Mouse (Mus musculus) stomach, postnatal 0 days (tissue): ENCODE measurements around the gene AC129217.1. TPM values are rescaled to one million over a fixed set of nuclear protein-coding genes. Genes with fewer than 3 reads are reported as not detected.
A peak's percentile ranks its signal among the peaks of the same experiment; 100 is the strongest.

Experiments
- ATAC-seq: fragments of 200-750 bp; cut with Nextera tagmentation; 2 replicates; pipeline ENCODE4 v1.8.0; 2017; ENCODE audit not compliant: low FRiP score, low TSS enrichment
- DNase-seq: peaks from one replicate; pipeline ENCODE4 v3.0.0-alpha.2; 2016; ENCODE audit warnings: low spot score
- H3K27ac ChIP-seq: fragments of 300-500 bp; sonication (generic); replicated peaks from 2 replicates; pipeline ENCODE4 v1.5.1; 2014; ENCODE audit warnings: mild to moderate bottlenecking, control low read depth
- H3K27me3 ChIP-seq: fragments of 300-500 bp; sonication (generic); 2 replicates; pipeline ENCODE4 v1.6.1; 2014; ENCODE audit warnings: low read length; ENCODE audit not compliant: control insufficient read depth, insufficient read depth
- H3K36me3 ChIP-seq: fragments of 300-500 bp; sonication (generic); 2 replicates; pipeline ENCODE4 v1.6.1; 2014; ENCODE audit warnings: low read length, mixed read lengths; ENCODE audit not compliant: control insufficient read depth, insufficient read depth
- H3K4me1 ChIP-seq: fragments of 300-500 bp; sonication (generic); replicated peaks from 2 replicates; pipeline ENCODE4 v1.6.1; 2014; ENCODE audit warnings: antibody characterized with exemption; ENCODE audit not compliant: control insufficient read depth, insufficient read depth
- H3K4me2 ChIP-seq: fragments of 300-500 bp; sonication (generic); replicated peaks from 2 replicates; pipeline ENCODE4 v1.6.1; 2014; ENCODE audit warnings: low read depth, mild to moderate bottlenecking, control low read depth, moderate library complexity
- H3K4me3 ChIP-seq: fragments of 300-500 bp; sonication (generic); 2 replicates; pipeline ENCODE4 v1.5.1; 2014; ENCODE audit warnings: low read depth, low read length, control low read depth
- H3K9ac ChIP-seq: fragments of 300-500 bp; sonication (generic); 2 replicates; pipeline ENCODE4 v1.6.1; 2014; ENCODE audit warnings: mild to moderate bottlenecking, low read length, control low read depth, mixed read lengths
- H3K9me3 ChIP-seq: fragments of 300-500 bp; sonication (generic); 2 replicates; pipeline ENCODE4 v1.6.1; 2016; ENCODE audit warnings: low read length; ENCODE audit not compliant: control insufficient read depth
- CTCF ChIP-seq: IDR thresholded peaks from 2 replicates; pipeline ENCODE4 v1.5.1; 2016; ENCODE audit warnings: antibody characterized with exemption, low read depth, mild to moderate bottlenecking, moderate library complexity
- EP300 ChIP-seq: optimal IDR thresholded peaks from 2 replicates; pipeline ENCODE3; 2016; ENCODE audit warnings: antibody characterized with exemption
- WGBS: fragments of 180-500 bp; shearing (Covaris S2); extraction: QIAGEN DNeasy Blood & Tissue Kit; methylation state at CpG from one replicate; pipeline ENCODE4 v1.1.7; 2014; 5-methylcytosine and 5-hydroxymethylcytosine counted together
- polyA plus RNA-seq: library from polyadenylated mRNA; unstranded; fragments of >200 nt; fragmentation: Nextera tagmentation; extraction: Ambion mirVana; gene quantifications from 2 replicates; pipeline ENCODE4 v1.2.1, GENCODE M21; 2015

The AC129217.1 gene
- polyA plus RNA-seq, 1 experiment from 2014 or later = not detected

GRCm38 (mm10) chr19:8798264-8798946, 31.2 kb upstream of the AC129217.1 start, which contains the start of gene Polr2g:
TSS of gene Polr2g (minus strand) at chr19:8798577.
- peak; percentile 82 for ATAC-seq
- Histone ChIP-seq H3K27me3 (no peaks in the 10 kb centered on the region), H3K4me2 (peak within 1 kb of the TSS; percentile 60), H3K9me3 (no peaks in the 10 kb centered on the region), H3K4me1 (0 out of 2 replicates have a peak, but pooled peaks cover 3% of the 10 kb centered on the region), H3K9ac (peak within 1 kb of the TSS; percentile 73), H3K27ac (peak within 1 kb of the TSS; percentile 83), H3K36me3 (peaks cover 5% of the 10 kb centered on the region), H3K4me3 (peak within 1 kb of the TSS; percentile 71)
- WGBS = 1% methylated on average over 25 of the region's 25 CpGs
- peak; percentile 90 for DNase-seq
- TF ChIP-seq EP300 = peak; percentile 12
- no peak for TF ChIP-seq CTCF

GRCm38 (mm10) chr19:8798947-8799315, 30.6 kb upstream of the AC129217.1 start:
- Histone ChIP-seq H3K9ac (no peak overlapping the region), H3K27me3 (no peaks in the 10 kb centered on the region), H3K4me1 (0 out of 2 replicates have a peak, but pooled peaks cover 3% of the 10 kb centered on the region), H3K36me3 (peaks cover under 1% of the 10 kb centered on the region; the same call in 1 of the 2 replicates), H3K27ac (peak overlapping the region; percentile 53; the same call in 1 of the 2 replicates), H3K4me3 (peak overlapping the region; percentile 71; the same call in 1 of the 2 replicates), H3K4me2 (no peak overlapping the region), H3K9me3 (no peaks in the 10 kb centered on the region)
- DNase-seq (no peak), ATAC-seq (no peak)
- TF ChIP-seq CTCF = peak; percentile 20; the same call in 1 of the 2 replicates
- no peak for TF ChIP-seq EP300

GRCm38 (mm10) chr19:8802130-8802821, 27.3 kb upstream of the AC129217.1 start, which contains the start of gene Zbtb3:
TSS of gene Zbtb3 (plus strand) at chr19:8802555.
- H3K4me3 ChIP-seq = peak within 1 kb of the TSS; percentile 57
- H3K9ac ChIP-seq = peak within 1 kb of the TSS; percentile 50
- no peaks in the 10 kb centered on the region for H3K9me3 ChIP-seq
- TF ChIP-seq EP300 (no peak), CTCF (no peak)
- no peaks in the 10 kb centered on the region for H3K27me3 ChIP-seq
- DNase-seq (peak; percentile 96), ATAC-seq (peak; percentile 98)
- H3K36me3 ChIP-seq = 0 out of 2 replicates have a peak, but pooled peaks cover 4% of the 10 kb centered on the region
- peak within 1 kb of the TSS; percentile 81 for H3K27ac ChIP-seq
- H3K4me2 ChIP-seq = peak within 1 kb of the TSS; percentile 58
- under 1% methylated on average over 30 of the region's 30 CpGs for WGBS
- 0 out of 2 replicates have a peak, but pooled peaks cover 3% of the 10 kb centered on the region for H3K4me1 ChIP-seq

- WGBS = 89% methylated on average over 9 of the region's 9 CpGs
- no peak for DNase-seq
- Histone ChIP-seq H3K9me3 (no peaks in the 10 kb centered on the region), H3K36me3 (0 out of 2 replicates have a peak, but pooled peaks cover 4% of the 10 kb centered on the region), H3K9ac (no peak overlapping the region), H3K4me2 (peak overlapping the region; percentile 53), H3K4me1 (0 out of 2 replicates have a peak, but pooled peaks cover 3% of the 10 kb centered on the region), H3K4me3 (no peak overlapping the region), H3K27ac (peak overlapping the region; percentile 41; the same call in 1 of the 2 replicates), H3K27me3 (no peaks in the 10 kb centered on the region)
- ATAC-seq = no peak
- TF ChIP-seq EP300 (no peak), CTCF (no peak)
These were observed 26.3 kb upstream of the AC129217.1 start for GRCm38 (mm10) chr19:8803204-8803780.

GRCm38 (mm10) chr19:8803879-8804660, 25.5 kb upstream of the AC129217.1 start:
- Histone ChIP-seq H3K27ac (no peak overlapping the region), H3K9ac (no peak overlapping the region), H3K4me2 (no peak overlapping the region), H3K27me3 (no peaks in the 10 kb centered on the region), H3K9me3 (no peaks in the 10 kb centered on the region), H3K4me1 (0 out of 2 replicates have a peak, but pooled peaks cover 3% of the 10 kb centered on the region), H3K4me3 (no peak overlapping the region), H3K36me3 (0 out of 2 replicates have a peak, but pooled peaks cover 4% of the 10 kb centered on the region)
- ATAC-seq (no peak), DNase-seq (no peak)
- 89% methylated on average over 11 of the region's 11 CpGs for WGBS
- TF ChIP-seq CTCF = no peak
- TF ChIP-seq EP300 = no peak
